Mouse (Mus musculus) inflammation-experienced regulatory T-cells, adult 6 months (primary cell): ENCODE results near the gene Scp2. TPM values are rescaled to one million over a fixed set of nuclear protein-coding genes. Genes with fewer than 3 reads are reported as not detected.
"Not testable (repeated sequence)": the region's sequence is repeated elsewhere in the genome, so short reads cannot be mapped to it uniquely, and the experiment has no call there.

Experiments
- ATAC-seq: one replicate; pipeline ENCODE4 v1.8.0; 2017
- polyA plus RNA-seq, 3 experiments: library from polyadenylated mRNA; unstranded; fragments of 100-300 nt; shearing (Covaris generic); gene quantifications; one replicate each; pipeline ENCODE4 v1.2.1; 2017

Scp2 gene
- polyA plus RNA-seq = 100 to 1,000 TPM; 286 to 396 (median 300) TPM

DNA sequence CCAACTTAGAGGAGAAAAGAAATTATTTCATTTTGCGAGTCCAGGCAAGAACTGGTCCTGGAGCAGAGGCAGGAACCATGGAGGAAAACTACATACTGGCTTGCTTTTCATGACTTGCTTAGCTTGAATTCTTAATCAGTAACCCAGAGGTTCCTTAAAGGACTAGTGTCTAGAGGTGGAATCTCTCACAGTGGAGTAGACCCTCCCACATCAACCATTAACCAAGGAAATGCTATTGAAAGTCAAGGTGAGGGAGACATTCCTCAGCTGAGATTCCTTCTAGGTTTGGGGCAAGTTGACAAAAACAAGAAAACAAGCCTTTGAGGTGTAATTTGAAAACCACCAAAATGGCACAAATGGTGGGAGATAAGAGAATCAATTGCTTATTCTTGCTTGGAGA is at the start of gene Scp2:
Gene Scp2, minus strand, starts transcription at position 119 of the 400 bp plus-strand sequence.
- no peak for ATAC-seq

DNA sequence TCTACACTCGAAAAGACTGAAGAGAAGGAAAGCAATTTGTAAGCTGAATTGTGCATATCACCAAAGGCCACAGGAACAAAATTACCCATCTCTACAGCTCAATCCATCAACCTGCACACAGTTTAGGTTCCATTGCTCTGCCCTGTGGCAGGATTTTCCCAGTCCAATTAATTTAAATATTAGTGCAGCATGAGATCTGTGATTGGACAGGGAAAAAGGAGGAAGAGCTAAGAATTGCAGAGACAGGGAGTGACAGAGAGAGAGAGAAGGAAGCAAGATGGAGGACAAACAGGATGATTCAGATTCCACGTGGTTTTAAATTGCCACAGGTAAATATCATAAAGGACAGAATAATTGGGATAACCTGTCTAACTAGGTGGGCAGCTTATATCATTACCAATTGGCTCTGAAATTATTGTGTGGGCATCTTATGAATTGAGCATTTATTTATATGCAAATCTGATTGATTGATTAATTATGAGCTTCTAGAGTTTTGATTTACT is 48.1 kb upstream of the Scp2 start:
- ATAC-seq = no peak

DNA sequence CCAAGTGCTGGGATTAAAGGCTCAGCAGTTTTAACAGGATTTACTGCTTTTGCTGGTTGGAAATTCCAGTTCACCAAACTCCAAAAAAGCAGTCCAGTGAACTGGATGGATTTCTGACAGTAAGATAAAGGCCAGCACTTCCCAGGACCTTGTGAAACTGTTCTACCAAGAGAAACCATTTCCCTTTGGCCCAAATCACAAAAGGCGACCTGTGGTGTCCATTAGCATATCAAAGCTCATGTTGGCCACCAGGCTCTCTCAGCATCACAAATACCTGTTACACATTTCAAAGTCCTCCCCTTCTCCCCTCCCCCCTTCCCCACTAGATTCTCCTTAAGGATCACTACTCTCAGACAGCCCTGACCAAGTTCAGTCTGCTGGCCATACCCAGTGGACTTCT is 37.5 kb upstream of the Scp2 start:
- ATAC-seq = no peak

DNA sequence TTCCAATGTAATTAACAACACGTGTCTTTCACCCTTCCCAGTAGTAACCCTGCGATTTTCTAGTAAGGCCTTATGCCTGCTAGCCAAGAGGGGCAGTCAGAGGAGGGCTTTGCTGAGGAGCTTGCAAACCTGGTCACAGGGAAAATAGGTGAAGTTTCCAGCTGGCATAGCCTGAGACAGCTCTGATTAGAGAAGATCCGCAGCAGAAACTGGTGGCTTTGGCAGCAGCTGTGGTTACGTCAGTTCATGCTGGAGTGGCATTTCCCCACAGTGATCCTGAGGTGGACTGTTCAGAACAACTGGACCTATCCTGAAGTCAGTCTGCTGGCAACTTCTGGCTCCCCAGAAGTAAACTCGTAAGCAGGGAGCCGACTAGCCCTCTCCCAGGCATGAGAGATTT is 23.3 kb upstream of the Scp2 start:
- ATAC-seq = no peak

DNA sequence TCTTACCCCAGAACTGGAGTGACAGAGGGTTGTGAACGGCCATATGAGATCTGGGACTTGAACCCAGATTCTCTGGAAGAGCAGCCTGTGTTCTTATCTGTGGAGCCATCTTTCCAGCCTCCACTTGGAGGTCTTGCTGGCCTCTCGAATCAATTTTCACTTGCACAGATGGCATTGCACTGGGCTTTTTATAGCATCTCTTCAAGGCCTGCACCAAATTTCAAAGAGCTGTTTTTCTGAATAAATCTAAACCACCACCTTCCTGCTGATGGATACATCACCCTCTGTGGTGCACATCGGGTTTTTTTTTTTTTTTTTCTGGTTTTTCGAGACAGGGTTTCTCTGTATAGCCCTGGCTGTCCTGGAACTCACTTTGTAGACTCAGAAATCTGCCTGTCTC is 22.1 kb upstream of the Scp2 start:
- no peak for ATAC-seq

DNA sequence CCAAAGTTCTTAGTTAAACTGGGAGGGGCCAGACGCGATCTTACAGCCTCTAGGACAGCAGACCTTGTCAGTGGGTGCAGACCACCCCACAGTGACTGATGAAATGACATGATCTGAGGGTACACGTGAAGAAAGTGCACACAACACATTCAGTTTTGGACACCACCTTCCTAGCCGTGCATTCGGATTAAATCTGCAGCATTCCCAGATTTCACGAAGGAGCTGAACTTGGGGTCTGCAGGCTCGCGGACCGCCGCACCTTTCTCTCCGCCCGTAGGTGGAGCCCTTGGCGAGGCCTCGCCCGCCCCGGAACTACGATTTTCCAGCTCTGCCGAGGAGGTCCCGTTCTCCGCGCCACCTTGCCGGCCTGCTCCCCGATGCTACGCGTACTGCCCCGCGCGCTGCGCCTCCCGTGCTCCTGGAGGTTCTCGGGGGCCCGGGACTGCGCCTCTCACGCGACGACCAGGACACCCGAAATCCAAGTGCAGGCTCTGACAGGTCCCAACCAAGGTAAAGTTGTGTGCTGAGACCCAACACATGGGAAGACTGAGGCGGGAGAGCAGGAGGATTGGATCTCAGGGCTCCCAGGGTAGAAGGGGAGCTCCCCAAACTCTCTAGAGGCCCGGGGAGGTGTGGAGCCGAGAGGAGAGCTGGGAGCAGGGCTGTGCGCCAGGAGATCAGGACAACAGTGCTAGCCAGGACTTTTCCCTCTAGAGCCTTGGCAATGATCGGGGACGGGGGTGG is 20.5 kb upstream of the Scp2 start, which contains the start of gene Echdc2:
Gene Echdc2, plus strand, starts transcription at position 286 of the 744 bp plus-strand sequence.
- ATAC-seq = no peak

DNA sequence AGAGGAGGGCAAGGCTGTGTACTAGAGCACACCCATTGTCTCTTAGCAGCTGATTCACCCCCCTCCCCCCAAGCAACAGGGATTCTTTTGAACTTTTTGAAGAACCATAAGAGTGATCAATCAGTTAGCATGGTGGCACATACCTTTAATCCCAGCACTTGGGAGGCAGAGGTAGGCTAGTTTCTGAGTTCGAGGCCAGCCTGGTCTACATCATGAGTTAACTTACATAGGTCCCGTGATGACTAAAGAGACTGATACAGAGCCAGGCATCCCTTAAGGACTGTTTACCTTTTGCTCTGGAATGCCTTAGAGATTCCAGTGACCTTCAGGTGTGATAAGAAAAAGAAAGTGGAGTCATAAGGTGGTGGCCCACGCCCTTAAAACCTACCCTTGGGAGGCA is 18.5 kb upstream of the Scp2 start:
- no peak for ATAC-seq

DNA sequence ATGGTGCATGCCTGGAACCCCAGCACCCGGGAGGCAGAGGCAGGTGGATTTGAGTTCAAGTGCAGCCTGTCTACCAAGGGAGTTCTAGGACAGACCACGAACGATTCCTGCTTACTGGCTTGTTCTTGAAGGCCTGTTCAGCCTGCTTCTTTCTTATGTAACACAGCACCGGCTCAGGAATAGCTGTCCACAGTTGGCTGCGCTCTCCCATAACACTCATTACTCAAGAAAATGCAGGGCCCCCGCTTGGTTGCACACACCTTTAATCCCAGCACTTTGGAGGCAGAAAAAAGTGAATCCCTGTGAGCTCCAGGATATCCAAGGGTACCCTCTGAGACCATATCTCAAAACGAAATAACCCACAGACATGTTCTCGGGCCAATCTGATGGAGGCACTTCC is 17.1 kb upstream of the Scp2 start:
- no peak for ATAC-seq

DNA sequence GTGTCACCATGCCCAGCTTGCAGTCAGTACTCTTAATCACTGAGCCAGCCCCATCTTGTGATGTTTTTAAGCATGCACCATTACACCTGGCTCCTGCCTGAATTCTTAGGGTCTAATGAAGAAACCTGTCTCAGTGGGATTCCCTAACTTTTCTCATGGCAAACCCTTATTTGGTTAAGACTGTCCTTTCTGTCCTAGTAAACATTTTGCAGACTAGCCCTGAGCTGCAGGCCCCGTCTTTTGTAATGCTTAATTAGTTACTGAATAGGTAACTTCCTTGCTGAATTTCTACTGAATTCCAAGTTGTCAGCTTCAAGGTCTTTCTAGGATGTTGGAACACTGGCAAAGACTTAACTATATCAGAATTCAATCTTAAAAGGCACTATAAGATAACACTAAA is 10.3 kb upstream of the Scp2 start:
- ATAC-seq = not testable (repeated sequence)

DNA sequence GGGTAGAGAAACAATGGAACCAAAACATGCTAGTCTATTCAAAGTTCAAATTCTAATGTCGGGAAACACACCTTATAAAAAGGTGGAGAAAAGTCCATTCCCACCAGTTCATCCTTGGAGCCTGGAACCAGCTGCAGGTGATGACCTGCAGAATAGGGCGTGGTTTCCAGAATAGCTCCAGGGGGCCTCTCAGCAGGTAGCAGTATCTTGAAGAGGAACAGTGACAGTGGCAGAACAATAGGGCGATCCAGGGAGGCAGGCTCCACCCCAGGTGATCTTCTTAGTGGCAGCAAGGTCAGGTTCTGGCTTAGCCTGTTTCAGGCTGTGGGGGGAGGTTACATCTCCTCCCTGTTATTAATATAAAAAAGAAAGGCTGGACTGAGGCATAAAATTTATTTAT is 756 bp upstream of the Scp2 start:
- ATAC-seq = not testable (repeated sequence)

DNA sequence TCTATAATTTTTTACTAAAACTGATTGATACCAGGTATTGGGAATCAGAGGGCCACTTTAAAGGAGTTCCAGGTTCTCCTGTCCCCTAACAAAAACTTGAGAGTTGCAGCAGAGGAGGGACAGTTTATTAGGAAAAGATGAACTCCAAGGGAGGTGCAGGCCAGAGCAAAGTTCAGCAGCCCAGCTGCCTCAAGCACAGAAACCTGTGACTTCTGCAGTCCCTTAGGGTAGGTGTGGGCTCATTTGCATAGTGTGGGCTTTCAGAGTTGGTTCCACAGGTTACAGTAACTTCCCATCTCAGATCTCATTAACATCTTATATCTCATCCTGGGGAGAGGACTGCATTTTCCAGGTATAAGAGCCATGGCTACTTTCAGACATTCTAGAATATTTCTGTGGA is 1.0 kb downstream of the Scp2 start:
- ATAC-seq = no peak

DNA sequence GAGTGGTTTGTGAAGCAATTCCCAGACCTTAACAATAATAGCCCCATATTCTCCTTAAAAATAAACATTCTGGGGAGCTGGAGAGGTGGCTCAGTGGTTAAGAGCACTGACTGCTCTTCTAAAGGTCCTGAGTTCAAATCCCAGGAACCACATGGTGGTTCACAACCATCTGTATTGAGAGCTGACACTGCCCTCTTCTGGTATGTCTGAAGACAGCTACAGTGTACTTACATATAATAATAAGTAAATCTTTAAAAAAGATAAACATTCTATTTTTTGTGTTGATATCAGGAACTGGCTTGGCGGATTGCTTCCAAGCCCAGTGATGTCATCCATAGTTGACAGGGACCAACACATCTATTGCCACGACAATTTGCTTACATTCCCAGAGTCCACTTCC is 1.6 kb downstream of the Scp2 start:
- ATAC-seq = not testable (repeated sequence)

DNA sequence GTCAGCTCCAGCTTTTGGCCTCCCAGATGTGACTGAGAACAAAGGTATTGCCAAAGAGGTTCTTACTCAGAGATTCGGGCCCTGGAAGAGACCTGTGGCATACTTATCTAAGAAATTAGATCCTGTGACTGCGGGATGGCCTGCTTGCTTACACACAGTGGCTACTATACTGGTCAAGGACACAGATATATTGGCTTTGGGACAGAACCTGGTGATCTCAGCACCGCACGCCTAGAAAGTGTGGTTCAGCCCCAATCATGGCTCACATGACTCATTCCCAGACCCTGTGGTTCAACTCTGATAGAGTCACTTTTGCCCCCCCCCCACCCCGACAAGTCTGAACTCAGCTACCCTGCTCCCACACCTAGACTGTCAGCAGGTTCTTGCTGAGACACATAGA is 7.9 kb downstream of the Scp2 start:
- ATAC-seq = no peak

DNA sequence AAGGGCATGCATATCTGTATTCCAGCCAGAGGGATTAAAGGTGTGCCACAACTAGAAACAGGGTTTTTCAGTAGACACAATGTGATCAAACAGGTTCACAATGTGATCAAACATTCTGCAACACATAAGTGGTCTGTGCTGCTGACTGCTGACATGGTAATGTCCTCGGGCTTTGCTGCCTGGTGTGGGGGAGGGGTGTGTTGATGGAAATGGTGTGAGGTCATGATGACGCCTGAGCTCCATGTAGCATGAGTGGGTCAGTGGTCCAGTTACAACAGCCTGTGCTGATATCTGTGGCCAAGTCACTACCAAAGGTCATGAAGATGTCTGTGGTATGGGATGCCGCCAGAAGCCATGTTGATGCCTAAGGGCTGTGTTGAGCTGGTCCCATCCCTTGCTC is 14.3 kb downstream of the Scp2 start:
- ATAC-seq = no peak

DNA sequence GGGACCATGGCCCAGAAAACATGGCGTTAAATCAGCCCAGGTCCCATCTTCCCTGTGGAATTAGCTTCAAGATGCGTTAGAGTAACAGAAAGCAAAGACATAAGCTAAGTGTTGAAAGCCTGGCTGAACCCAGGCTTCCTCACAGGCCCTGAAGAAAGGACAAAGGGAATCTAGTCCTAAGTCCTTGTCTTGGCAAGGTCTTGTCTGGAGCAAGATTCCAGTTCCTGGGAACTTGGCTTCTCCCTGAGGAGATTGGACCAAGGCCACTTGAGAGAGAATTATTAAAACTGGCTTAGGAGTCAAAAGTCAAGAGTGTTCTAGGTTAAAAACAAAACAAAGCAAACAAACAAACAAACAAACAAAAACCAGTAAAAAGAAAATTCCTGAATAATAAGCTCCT is 16.5 kb downstream of the Scp2 start:
- ATAC-seq = no peak

DNA sequence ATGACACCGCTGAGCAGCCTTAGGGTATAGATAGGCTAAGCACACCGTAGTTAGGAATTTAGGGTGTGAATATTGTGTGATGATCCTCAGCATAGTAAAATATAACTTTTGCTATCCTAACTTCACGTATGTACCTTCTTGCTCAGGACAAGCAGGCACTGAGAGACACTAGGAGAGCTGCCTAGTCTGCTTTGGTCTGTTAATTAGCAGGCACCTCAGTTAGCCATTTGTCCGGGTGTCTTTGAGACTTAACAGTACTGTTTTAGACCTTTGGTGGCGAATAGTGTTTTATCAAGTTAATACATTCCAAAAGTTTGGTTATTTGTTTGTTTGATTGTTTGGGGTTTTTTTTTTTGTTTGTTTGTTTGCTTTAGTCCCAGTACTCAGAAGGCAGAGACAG is 17.3 kb downstream of the Scp2 start:
- ATAC-seq = no peak

DNA sequence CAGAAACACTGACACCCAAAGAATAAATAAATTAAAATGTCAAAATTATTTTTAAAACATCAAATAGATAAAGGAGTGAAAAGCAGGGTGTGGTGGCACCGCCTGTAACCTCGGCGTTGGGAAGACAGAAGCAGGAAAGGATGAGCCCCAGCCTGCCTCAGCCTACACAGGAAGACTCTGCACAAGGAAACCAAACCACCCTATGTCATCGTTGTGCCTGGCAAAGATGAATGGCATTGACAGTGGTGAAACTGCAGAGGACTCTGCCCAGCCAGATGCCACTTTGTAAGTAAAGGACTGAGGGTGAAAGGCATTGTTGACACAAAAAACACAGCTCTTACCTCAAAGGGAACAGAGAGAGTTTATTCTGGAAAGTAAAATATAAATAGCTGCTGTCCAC is 18.5 kb downstream of the Scp2 start:
- ATAC-seq = no peak

DNA sequence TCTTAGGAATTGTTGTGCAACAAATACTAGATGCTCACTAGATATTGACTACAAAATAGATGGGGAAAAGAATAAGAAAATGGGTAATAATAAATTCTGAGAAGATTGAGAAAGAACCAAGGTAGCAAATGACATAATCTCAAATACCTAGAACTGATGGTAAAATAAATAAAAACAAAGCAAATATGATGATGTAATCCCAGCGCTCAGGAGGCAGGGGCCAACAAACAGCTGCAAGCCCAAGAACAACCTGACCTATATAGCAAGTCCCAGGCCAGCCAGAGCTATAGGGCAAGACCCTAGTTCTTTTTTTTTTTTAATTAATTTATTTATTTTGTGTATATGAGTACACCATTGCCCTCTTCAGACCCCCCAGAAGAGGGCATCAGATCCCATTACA is 20.7 kb downstream of the Scp2 start:
- ATAC-seq = no peak

DNA sequence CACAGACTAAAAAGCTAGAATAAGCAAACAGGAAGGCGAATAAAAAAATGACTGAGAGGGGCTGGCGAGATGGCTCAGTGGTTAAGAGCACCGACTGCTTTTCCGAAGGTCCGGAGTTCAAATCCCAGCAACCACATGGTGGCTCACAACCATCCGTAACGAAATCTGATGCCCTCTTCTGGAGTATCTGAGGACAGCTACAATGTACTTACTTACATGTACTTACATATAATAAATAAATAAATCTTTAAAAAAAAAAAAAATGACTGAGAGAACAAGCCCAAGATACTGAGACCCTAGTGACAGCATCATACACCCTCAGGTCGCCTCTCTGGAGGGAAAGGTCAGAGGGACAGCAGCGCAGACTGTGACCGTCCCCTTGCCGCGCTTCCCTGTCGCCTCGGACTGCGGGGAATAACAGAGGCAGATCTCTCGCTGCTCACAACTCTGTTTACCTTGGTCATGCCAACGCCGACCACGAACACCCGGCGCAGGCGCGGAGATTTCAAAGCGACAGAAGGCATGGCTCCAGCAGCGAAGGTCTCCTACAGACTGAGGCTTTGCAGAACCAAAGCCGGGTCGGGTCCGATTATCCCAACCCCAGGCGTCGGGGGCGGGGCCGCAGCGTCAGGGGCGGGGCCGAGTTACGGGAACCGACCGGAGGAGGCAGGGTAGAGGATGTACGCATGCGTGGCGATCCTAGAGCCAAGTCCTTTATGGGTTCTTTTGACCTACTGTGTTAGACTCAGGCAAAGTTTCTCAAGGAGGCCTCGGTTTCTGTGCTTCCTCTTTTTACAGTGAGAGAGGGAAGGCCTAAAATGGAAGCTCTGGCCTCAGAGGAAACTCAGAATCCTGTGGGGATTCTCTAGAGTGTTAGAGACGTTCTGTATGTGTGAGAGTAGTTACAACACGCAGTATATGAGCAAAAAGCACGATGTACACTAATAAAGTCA is 26.6 kb downstream of the Scp2 start:
- ATAC-seq = peak; percentile 86

DNA sequence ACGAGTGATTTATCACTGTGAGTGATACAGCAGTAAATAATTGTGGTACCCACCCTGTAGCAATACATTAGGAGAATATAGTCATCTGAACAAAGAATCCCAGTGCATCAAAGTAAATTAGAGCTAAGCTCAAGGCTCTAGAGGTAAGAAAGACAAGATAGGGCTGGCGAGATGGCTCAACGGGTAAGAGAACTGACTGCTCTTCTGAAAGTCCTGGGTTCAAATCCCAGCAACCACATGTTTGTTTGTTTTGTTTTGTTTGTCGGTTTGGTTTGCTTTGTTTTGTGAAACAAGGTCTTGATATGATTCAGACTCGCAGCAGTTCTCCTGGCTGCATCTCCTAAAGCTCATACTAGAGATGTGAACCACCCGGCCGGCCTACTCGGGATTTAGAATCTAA is 27.3 kb downstream of the Scp2 start:
- ATAC-seq = no peak

DNA sequence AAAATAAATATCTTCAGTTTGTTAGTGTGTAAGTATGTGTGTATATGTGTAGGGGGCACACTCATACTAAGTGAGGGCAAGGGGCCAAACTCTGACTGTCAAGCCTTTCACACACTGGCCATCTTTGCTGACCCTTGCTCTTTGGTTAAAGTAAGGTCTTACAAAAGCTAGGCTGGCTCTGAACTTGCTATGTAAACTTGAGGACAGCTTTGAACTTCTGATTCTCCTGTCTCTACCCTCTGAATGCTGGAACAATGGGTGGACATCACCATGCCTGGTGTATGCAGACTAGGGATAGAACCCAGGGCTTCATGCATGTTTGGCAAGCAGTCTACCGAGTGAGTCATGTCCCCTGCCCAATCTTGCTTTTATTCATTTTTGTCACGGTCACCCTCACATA is 28.3 kb downstream of the Scp2 start:
- no peak for ATAC-seq

DNA sequence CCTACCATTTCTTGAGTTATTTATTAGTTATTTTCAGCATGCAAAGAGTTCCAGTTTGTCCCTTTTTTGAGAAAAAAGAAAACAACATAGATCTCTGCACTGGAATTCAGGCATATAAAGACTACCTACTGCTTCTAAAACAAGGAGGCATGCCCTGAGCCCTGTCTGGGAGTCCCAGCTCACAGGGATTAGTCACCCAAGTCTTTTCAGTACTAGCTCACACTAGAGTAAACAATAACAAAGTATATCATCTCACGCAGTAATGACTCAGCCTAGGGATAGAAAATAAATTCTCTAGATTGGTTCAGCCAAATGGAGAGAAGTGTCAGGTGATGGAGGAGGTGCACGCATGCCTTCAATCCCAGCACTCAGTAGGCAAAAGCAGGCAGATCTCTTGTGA is 34.1 kb downstream of the Scp2 start:
- no peak for ATAC-seq

DNA sequence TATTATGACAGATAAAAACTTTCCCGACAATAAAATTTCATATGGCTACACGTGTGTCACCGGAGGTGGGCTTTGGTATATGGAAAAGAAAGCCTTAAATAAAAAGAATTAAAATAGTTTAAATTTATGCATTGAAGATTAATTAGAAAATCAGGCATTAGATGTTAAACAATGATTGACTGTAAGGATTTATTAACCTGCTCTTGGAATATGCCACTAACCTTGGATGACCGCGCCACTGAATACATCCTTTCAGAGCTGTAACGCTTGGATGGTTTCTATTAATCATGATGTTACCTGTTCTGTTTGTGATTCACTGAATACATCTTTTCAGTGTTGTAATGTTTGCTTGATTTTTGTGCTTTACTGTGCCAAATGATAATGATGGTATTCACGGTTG is 35.1 kb downstream of the Scp2 start:
- ATAC-seq = no peak

DNA sequence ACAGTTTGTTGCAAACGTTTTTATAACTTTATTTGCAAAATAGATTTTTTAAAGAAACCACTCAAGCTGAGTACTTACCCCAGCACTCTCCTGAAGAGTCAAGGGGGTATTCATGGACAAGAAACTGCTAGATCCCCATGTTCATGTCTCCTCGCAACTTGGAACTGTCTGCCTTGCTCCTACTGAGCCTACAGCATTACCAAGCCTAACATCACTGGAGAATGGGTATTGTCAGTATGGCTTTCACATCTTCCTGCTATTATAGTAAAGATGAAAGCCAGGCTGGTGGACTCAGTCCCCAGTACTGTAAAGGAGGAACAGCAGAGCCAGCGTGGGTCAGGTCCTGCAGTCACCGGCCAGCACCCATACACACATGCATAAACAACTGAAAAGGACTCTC is 48.5 kb downstream of the Scp2 start, which contains the start of gene Podn:
Gene Podn, minus strand, starts transcription at position 101 of the 400 bp plus-strand sequence.
- ATAC-seq = no peak
